Mouse (Mus musculus): Measurements from ENCODE around the gene Alg1. TPM values are rescaled to one million over a fixed set of nuclear protein-coding genes. Genes with fewer than 3 reads are reported as not detected.

Alg1 gene
- total and polyA plus RNA-seq, 2 experiments, result 24.7 to 46.1 TPM

- TF ChIP-seq POLR2A (IDR thresholded peaks at IDR 0.05; ENCODE audit: extremely low read depth, insufficient read depth, low read length) (0 out of 2 replicates have a peak, but pooled peaks have one; percentile 43), CTCF (IDR thresholded peaks at IDR 0.05; ENCODE audit: low read depth, low read length) (peak; percentile 61)
- H3K36me3 ChIP-seq (ENCODE audit: control insufficient read depth, insufficient read depth, low read length), result no peaks in the 10 kb centered on the region
- 1% methylated on average over 57 of the region's 57 CpGs for WGBS
- no peaks in the 10 kb centered on the region for H3K79me2 ChIP-seq (ENCODE audit: control insufficient read depth, insufficient read depth, low read length)
- DNase-seq (ENCODE audit: extremely low read depth, low read depth, low spot score), result peak; percentile 89
- H3K9ac ChIP-seq (ENCODE audit: low read depth, low read length), result peak within 1 kb of the TSS; percentile 73
- peak within 1 kb of the TSS; percentile 32 for H3K27ac ChIP-seq (replicated peaks; ENCODE audit: insufficient read depth, low read depth, low read length)
- H3K27me3 ChIP-seq (ENCODE audit: control insufficient read depth, insufficient read depth, low read length), result no peaks in the 10 kb centered on the region
- peak within 1 kb of the TSS; percentile 71 for H3K4me3 ChIP-seq (ENCODE audit: insufficient read depth, low read depth, low read length)
- H3K4me1 ChIP-seq (ENCODE audit: control insufficient read depth, insufficient read depth, low read length), result peaks cover 10% of the 10 kb centered on the region
Observed at GRCm38 (mm10) chr16:5255779-5256496, 22.5 kb downstream of the Alg1 start, which contains the start of gene Eef2kmt. Gene Eef2kmt (minus strand): TSS chr16:5255983.

GRCm38 (mm10) chr16:5263156-5263555, 29.7 kb downstream of the Alg1 start:
- H3K27me3 ChIP-seq (ENCODE audit: control insufficient read depth, insufficient read depth, low read length), result no peaks in the 10 kb centered on the region
- no peak for DNase-seq (ENCODE audit: extremely low read depth, low read depth, low spot score)
- H3K4me1 ChIP-seq (ENCODE audit: control insufficient read depth, insufficient read depth, low read length), result no peaks in the 10 kb centered on the region
- TF ChIP-seq CTCF (IDR thresholded peaks at IDR 0.05; ENCODE audit: low read depth, low read length), result no peak
- TF ChIP-seq POLR2A (IDR thresholded peaks at IDR 0.05; ENCODE audit: extremely low read depth, insufficient read depth, low read length), result no peak
- no peak overlapping the region for H3K4me3 ChIP-seq (ENCODE audit: insufficient read depth, low read depth, low read length)
- no peaks in the 10 kb centered on the region for H3K36me3 ChIP-seq (ENCODE audit: control insufficient read depth, insufficient read depth, low read length)
- no peak overlapping the region for H3K9ac ChIP-seq (ENCODE audit: low read depth, low read length)
- no peaks in the 10 kb centered on the region for H3K79me2 ChIP-seq (ENCODE audit: control insufficient read depth, insufficient read depth, low read length)
- no peak overlapping the region for H3K27ac ChIP-seq (replicated peaks; ENCODE audit: insufficient read depth, low read depth, low read length)
- 84% methylated on average over 8 of the region's 8 CpGs for WGBS

- DNase-seq (ENCODE audit: extremely low read depth, low read depth, low spot score), result no peak
- 87% methylated on average over 7 of the region's 7 CpGs for WGBS
Observed at GRCm38 (mm10) chr16:5263926-5264325, 30.5 kb downstream of the Alg1 start.

GRCm38 (mm10) chr16:5271411-5272035, 38.1 kb downstream of the Alg1 start:
- DNase-seq (ENCODE audit: extremely low read depth, low read depth, low spot score), result no peak
- 85% methylated on average over 4 of the region's 4 CpGs for WGBS
- H3K9ac ChIP-seq (ENCODE audit: low read depth, low read length), result no peak overlapping the region
- H3K27ac ChIP-seq (replicated peaks; ENCODE audit: insufficient read depth, low read depth, low read length), result no peak overlapping the region
- H3K4me3 ChIP-seq (ENCODE audit: insufficient read depth, low read depth, low read length), result no peak overlapping the region
- no peaks in the 10 kb centered on the region for H3K4me1 ChIP-seq (ENCODE audit: control insufficient read depth, insufficient read depth, low read length)
- no peaks in the 10 kb centered on the region for H3K36me3 ChIP-seq (ENCODE audit: control insufficient read depth, insufficient read depth, low read length)
- no peaks in the 10 kb centered on the region for H3K79me2 ChIP-seq (ENCODE audit: control insufficient read depth, insufficient read depth, low read length)
- H3K27me3 ChIP-seq (ENCODE audit: control insufficient read depth, insufficient read depth, low read length), result no peaks in the 10 kb centered on the region
- TF ChIP-seq CTCF (IDR thresholded peaks at IDR 0.05; ENCODE audit: low read depth, low read length) (no peak), POLR2A (IDR thresholded peaks at IDR 0.05; ENCODE audit: extremely low read depth, insufficient read depth, low read length) (no peak)

More at GRCm38 (mm10) chr16:5263926-5264325, 30.5 kb downstream of the Alg1 start:
- Histone ChIP-seq H3K79me2 (ENCODE audit: control insufficient read depth, insufficient read depth, low read length) (no peaks in the 10 kb centered on the region), H3K9ac (ENCODE audit: low read depth, low read length) (no peak overlapping the region), H3K36me3 (ENCODE audit: control insufficient read depth, insufficient read depth, low read length) (no peaks in the 10 kb centered on the region), H3K27ac (replicated peaks; ENCODE audit: insufficient read depth, low read depth, low read length) (no peak overlapping the region), H3K27me3 (ENCODE audit: control insufficient read depth, insufficient read depth, low read length) (no peaks in the 10 kb centered on the region), H3K4me3 (ENCODE audit: insufficient read depth, low read depth, low read length) (no peak overlapping the region), H3K4me1 (ENCODE audit: control insufficient read depth, insufficient read depth, low read length) (no peaks in the 10 kb centered on the region)
- TF ChIP-seq POLR2A (IDR thresholded peaks at IDR 0.05; ENCODE audit: extremely low read depth, insufficient read depth, low read length) (no peak), CTCF (IDR thresholded peaks at IDR 0.05; ENCODE audit: low read depth, low read length) (no peak)

- H3K27ac ChIP-seq (replicated peaks; ENCODE audit: insufficient read depth, low read depth, low read length), result no peak overlapping the region
- TF ChIP-seq POLR2A (IDR thresholded peaks at IDR 0.05; ENCODE audit: extremely low read depth, insufficient read depth, low read length), result no peak
- no peak for TF ChIP-seq CTCF (IDR thresholded peaks at IDR 0.05; ENCODE audit: low read depth, low read length)
- H3K27me3 ChIP-seq (ENCODE audit: control insufficient read depth, insufficient read depth, low read length), result no peaks in the 10 kb centered on the region
- no peaks in the 10 kb centered on the region for H3K79me2 ChIP-seq (ENCODE audit: control insufficient read depth, insufficient read depth, low read length)
- no peak overlapping the region for H3K4me3 ChIP-seq (ENCODE audit: insufficient read depth, low read depth, low read length)
- H3K36me3 ChIP-seq (ENCODE audit: control insufficient read depth, insufficient read depth, low read length), result no peaks in the 10 kb centered on the region
- no peak for DNase-seq (ENCODE audit: extremely low read depth, low read depth, low spot score)
- 82% methylated on average over 3 of the region's 3 CpGs for WGBS
- H3K4me1 ChIP-seq (ENCODE audit: control insufficient read depth, insufficient read depth, low read length), result no peaks in the 10 kb centered on the region
- no peak overlapping the region for H3K9ac ChIP-seq (ENCODE audit: low read depth, low read length)
Observed at GRCm38 (mm10) chr16:5272371-5272770, 39.0 kb downstream of the Alg1 start.
